Mouse (Mus musculus) liver (tissue): ENCODE data around the gene Xpc.

Experiments used
- DNase-seq: peaks from one replicate; pipeline ENCODE4 v3.0.0-alpha.2; 2020; ENCODE audit warnings: mixed read lengths

Gene Xpc

GRCm38 (mm10) chr6:91522816-91523215, 7.1 kb upstream of the Xpc start:
- DNase-seq, result no peak

- DNase-seq, result no peak
Measured at GRCm38 (mm10) chr6:91518454-91519020, 2.8 kb upstream of the Xpc start.

GRCm38 (mm10) chr6:91514737-91515362, 838 bp downstream of the Xpc start:
- no peak for DNase-seq

- no peak for DNase-seq
Measured at GRCm38 (mm10) chr6:91514135-91514534, 1.6 kb downstream of the Xpc start.

GRCm38 (mm10) chr6:91510211-91510610, 5.5 kb downstream of the Xpc start:
- no peak for DNase-seq

DNA sequence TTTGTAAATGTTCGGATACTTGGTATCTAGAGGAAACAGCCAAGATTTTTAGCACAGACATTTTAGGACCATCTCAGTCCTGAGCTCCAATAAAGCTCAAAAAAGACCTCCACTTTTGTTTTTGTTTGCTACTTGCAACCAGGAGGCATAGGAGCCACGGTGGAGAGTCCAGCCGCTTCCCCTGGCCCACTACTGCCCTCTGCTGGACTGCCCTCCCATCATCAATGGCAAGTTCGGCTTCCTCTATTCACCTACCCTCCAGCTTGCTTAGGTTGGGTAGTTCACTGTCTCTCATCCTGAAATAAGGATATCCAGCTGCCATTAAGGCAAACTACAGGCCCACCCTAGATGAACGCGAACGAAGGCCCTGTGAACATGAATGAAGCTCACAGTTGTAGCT, 6.4 kb downstream of the Xpc start:
- peak; percentile 81 for DNase-seq

DNA sequence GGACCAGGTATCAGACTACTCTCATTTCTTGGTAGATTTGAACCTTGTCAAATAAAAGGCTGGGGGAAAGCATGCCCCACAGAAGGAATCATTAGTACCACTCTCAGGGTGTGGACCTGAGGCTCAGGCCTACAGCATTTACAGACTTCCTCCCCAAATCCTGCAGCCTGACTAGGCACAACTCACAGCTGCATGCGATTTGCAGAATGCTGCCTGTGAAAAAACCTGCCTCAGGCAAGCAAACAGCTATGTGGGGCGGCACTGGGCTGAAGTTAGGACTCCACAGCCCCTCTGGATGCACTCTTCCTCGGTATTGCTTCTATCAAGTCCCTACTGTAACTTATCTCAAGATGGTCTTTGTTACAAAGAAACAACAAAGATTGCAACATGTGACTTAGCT, 7.6 kb downstream of the Xpc start:
- DNase-seq, result no peak

GRCm38 (mm10) chr6:91506036-91506435, 9.7 kb downstream of the Xpc start:
- DNase-seq, result no peak

- no peak for DNase-seq
Measured at GRCm38 (mm10) chr6:91503302-91503701, 12.4 kb downstream of the Xpc start.

DNA sequence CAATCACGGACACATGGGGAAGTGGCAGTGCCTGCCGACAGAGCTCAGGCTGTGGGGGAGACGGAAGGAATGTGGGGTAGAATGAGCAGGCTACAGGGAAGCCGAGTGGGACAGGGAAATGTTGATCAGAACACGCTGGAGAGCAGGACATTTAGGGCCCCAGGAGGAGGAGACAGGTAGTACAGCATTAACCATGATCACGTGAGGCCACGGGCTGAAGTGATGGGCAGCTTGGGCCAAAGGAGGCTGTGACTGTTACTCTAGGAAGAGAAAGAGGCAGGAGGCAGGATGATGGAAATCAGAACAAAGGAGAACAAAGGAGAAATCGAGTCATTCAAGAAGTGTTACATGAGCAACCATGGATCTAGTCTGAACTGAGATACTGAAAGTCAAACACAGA, 21.2 kb downstream of the Xpc start:
- DNase-seq, result no peak

GRCm38 (mm10) chr6:91493053-91493452, 22.6 kb downstream of the Xpc start:
- DNase-seq, result no peak

DNA sequence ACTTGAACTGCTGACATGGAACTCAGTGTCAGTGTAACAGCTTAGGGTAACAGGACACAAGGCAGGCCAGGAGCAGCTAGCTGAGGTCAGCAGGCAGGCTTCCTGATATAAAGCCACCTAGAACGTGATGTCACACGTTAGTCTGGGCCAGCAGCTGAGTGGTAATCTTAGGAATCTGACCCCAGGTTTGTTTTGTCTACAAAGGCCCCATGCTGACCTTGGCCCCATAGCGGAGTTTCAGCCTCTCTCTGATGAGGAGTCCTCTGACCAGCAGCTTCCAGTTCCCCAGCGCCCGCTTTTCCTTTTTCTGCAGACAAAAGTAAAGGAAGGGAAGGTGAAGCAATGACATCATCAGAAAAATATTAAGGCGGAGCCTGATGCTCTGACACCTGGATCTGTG, 24.7 kb downstream of the Xpc start:
- DNase-seq, result no peak

GRCm38 (mm10) chr6:91489872-91490271, 25.8 kb downstream of the Xpc start:
- no peak for DNase-seq

DNA sequence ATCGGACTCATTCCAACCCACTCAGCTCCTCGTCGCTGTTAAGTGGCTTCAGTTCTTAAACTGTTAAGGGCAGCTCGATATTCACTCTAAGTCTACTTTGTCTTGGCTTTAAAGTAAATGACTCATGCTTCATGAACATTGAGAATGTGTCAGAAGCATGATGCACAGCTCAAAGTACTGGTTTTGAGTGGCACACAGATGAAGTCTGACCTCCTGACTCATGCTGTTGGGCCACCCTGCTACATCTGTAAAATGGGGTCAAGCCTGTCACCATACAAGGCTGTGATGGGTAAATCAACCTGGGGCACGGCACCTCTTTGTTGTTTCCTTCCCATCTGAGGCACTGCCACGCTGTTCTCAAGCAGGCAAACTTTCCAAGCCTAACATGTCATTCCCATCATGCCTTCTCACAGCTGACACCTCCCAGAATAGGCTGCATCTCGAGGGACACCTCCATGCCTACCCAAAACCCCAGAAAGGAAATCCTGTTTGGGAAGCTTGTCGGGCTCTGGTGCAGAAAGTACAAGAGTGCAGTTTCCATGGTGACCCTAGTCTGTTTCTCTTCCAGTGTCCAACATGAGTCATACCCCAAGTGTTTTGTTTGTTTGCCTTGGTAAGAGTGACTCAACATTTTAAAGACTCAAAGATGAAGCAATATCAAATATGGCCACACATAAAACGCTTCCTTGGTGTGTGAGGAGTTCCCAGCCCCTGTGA, 27.0 kb downstream of the Xpc start:
- DNase-seq, result no peak

DNA sequence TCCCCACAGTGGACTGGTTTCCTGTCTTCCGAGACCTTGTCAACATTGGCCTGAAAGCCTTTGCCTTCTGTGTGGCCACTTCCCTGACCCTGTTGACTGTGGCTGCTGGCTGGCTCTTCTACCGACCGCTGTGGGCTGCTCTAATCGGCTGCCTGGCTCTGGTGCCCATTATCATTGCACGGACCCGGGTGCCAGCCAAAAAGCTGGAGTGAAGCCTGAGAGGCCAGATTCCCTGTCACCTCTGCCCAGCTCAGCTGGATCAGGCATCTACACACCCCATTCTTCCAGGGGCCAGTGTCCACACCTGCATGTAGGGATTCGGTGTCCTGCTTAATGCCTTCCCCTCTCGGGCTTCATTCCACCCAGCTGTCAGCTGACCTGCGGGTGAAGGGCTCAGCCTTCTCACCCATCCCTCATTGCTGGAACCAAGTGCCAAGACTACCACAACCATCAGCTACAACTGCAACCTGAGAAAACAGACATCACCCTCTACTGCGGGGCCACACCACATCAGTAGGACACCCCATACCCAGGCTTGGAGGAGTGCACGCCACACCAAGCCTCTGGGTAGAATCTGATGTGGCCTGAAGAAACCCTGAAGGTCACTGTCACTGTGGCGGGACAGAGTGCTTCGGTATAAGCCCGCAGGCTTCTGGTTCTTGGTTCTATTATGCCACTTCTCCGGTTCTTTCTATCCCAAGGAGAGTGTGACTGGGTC, 28.8 kb downstream of the Xpc start:
- no peak for DNase-seq

GRCm38 (mm10) chr6:91483371-91483770, 32.3 kb downstream of the Xpc start:
- no peak for DNase-seq

DNA sequence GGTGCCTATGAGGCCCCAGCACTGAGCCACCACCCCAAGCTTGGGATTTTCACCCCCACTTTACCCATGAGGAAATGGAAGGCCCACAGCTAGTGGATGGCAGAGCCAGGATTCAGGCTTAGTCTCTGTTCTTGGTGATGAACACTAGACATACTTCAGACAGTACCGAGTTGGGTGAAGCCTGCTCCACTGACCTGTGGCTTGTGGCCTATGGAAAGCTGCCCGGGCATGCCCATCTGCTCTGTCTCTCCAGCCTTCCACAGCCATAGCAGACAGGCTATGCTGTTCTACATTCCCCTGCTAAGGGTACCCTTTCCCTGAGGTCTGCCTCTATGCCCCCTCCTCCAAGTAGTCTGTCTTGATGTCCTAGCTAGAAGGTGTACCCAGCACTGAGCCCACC, 39.1 kb downstream of the Xpc start:
- DNase-seq, result no peak

- peak; percentile 12 for DNase-seq
Measured at GRCm38 (mm10) chr6:91474441-91475190, 41.1 kb downstream of the Xpc start.

GRCm38 (mm10) chr6:91473805-91474440, 41.8 kb downstream of the Xpc start:
- no peak for DNase-seq

GRCm38 (mm10) chr6:91472868-91473804, 42.6 kb downstream of the Xpc start, which contains the start of the genes Chchd4 and Tmem43:
Gene Chchd4 (minus strand): TSS chr6:91473546.
Gene Tmem43 (plus strand): TSS chr6:91473703.
- DNase-seq, result peak; percentile 98

- peak; percentile 16 for DNase-seq
Measured at GRCm38 (mm10) chr6:91472319-91472718, 43.4 kb downstream of the Xpc start.
